Mouse (Mus musculus) erythroblast, embryonic 14.5 days (primary cell): ENCODE measurements around the gene Zfp689.

ENCODE experiments used
- GATA1 ChIP-seq: IDR thresholded peaks from 2 replicates; pipeline ENCODE4 v1.6.1; 2012; ENCODE audit warnings: low read length, inconsistent platforms, mixed read lengths
- TAL1 ChIP-seq: IDR thresholded peaks from 3 replicates; pipeline ENCODE4 v1.6.1; 2012; ENCODE audit warnings: low read length, inconsistent platforms, mixed read lengths

DNA sequence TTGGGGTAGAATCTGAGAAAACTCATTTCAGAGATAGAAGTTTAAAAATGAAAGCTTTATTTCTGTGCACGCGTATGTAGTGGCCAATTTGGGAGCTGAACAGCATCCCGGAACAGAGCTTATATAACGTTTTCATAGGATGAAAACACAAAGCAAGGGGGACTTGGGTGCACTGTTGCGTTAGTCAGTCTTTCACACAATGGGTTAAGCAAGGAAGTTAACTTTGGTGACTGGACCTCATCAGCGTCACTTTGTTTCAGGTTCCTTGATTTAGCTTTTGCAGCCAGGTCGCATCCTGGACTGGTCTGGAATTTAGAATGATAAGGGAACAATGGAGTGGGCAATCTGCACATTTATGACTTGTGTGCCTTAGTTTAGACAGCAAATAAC is 55.0 kb downstream of the Zfp689 start:
- TF ChIP-seq GATA1 (no peak), TAL1 (no peak)
